Mouse (Mus musculus): ENCODE results near the gene Src.

DNA sequence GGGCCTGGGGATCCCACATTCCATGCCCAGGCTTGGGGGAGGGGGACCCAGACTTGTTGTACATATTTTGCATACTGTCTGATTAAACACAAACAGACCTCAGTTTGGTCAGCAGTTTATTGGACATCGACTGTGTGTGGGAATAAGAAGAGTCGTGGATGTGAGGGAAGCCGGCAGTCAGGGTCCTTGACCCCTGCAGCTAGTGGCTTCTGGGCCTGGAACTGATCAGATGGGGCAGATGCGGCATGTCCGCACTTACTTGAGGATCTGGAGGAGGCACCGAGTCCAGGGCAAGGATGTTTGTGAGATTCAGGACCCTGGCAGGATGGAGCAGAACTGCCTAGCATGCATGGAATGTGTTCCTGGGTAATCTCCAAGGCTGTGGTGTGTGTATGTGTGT is 53.5 kb downstream of the Src start:
- TF ChIP-seq CTCF (IDR thresholded peaks at IDR 0.05; ENCODE audit: control insufficient read depth, insufficient read depth, low read length) (no peak), POLR2A (IDR thresholded peaks at IDR 0.05; ENCODE audit: borderline replicate concordance, control insufficient read depth, low read depth, low read length) (no peak)

All from bone marrow, adult 2 months (tissue).